Mouse (Mus musculus) left cerebral cortex, postnatal 25 days (tissue): ENCODE results near the gene 4930415O20Rik. TPM values are rescaled to one million over a fixed set of nuclear protein-coding genes. Genes with fewer than 3 reads are reported as not detected.
"Not testable (repeated sequence)": the region's sequence is repeated elsewhere in the genome, so short reads cannot be mapped to it uniquely, and the experiment has no call there.

Source experiments
- DNase-seq, 2 experiments: peaks; one replicate each; pipeline ENCODE4 v3.0.0; 2022; ENCODE audit warnings: low spot score in 2 of 2, mixed read lengths in 1 of 2
- intact Hi-C: fragments of 180-260 bp; cut with DNase I; formaldehyde crosslinking; loops from one replicate; pipeline ENCODE4 v1.15.1; 2025
- total RNA-seq, 2 experiments: library from RNA; stranded (reverse); gene quantifications; 2 replicates each; pipeline ENCODE4 v1.2.3; 2021

4930415O20Rik gene
- total RNA-seq, 2 experiments from 2014 or later, result not detected

DNA sequence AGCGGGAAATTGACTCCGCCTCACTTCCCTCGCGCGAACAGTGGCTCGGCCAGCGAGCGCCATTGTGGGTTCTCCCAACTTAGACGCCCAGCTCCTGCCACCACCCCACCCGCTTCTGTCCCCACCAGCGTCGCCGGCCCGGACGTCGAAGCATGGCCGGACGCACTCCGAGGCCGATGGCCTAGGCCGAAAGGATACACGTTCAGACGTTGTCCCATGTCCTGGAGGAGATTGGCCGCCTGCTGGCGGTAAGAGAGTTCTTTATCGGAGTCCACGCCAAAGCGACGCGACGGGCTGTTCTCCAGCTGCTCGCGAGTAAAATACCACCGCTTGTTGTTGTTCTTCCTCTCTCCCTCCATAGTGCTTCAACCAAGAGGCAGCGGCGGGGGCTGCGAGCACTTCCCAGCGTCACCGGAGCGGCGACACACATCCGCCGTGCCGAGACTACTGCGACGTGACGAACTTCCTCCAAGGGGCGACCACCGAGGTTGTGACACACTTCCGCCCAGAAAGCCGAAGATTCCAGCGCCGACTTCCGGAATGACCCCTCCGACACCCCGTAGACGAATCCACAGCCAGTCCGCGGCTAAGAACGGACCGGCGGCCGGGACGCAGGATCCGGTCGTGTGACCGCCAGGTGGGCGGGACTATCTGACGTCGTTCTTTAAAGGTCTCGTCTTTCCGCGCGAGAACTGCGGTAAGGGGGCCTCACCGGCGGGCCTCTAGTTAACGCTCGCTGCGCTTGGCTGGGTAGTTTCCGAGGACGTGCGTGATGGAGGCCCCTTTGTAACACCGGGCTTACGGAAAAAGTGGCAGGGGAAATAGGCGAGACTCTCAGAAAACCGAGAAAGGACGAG lies 3.3 kb upstream of the 4930415O20Rik start:
- intact Hi-C loops, result loop anchor here (5.0 kb wide), 1 partner anchor 35 kb away; the partner anchor contains the start of gene Kansl2
- DNase-seq, result peak; percentile 100

DNA sequence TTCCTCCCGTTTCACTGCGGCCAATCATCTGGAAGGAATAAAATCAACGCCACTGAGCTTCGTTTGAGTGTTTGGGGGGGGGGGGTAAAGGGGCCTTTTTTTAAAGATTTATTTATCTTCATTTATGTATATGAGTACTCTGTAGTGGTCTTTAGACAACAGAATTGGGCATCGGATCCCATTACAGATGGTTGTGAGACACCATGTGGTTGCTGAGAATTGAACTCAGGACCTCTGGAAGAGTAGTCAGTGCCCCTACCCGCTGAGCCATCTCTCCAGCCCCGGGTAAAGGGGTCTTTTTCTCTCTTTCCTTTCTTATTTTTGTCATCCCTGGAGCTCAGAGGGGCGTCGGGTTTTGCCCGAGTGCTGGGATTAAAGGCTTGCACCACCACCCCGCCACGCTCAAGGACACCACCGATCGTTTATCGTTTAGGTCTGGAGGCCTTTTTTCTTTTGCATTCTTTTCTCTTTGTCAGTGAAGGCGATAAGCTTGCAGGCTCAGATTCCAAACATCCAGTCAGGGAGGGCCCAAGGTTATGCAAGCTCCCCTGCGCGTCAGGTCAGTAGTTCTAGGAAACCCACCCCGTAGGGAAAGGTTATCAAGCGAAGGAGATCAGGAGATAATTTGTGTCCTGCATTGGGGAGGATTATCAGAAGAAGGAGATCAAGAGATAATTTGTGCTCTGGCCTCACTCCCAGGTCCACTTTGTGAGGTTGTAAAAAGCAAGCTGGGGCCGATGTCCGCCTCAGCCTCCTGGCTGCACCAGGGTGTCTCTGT lies 2.4 kb upstream of the 4930415O20Rik start:
- intact Hi-C loops, result loop anchor here (5.0 kb wide), 1 partner anchor 36 kb away; the partner anchor contains the start of gene Kansl2
- DNase-seq, result no peak

DNA sequence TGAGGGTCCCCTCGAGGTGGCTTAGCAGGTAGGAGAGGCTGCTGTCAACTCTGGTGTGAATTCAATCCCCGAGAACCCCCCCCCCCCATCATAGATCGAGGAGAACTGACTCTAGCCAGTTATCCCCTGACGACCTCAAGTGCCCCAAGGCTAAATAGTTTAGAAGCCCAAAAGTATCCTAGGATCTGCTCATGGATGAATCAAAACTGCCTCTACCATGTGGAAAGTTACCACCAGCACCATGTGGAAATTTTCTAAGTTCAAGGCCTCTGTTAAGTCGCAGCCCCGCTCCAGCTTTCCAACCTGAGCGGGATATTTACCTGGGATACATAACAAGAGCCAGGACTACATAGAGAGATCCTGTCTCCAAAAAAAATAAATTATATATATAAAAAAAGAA lies 1.6 kb upstream of the 4930415O20Rik start:
- DNase-seq, result no peak
- intact Hi-C loops, result loop anchor here (5.0 kb wide), 1 partner anchor 37 kb away; the partner anchor contains the start of gene Kansl2

DNA sequence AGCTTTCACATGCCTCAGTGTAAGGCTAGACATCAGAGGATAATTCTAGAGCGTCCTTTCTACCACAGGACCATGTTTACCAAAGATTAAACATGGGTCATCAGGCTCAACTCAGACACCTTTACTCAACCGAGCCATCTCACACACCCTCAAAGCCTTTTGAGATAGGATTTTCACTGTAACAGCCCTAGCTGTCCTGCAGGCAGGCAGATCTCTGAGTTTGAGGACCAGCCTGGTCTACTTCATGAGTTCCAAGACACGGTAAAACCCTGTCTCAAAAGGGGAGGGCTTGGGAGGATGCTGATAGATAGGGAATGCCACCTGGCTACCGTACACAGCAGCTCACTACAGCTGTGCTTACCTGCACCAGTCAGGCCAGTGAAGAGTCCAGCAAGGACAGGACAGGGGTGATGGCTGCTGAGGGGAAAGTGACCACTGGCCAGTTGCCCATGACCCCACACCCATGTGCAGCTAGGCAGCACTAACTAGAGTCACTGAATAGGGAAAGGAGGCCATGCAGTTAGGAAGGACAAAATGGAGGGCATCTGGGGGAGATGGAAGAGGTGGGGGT lies 924 bp upstream of the 4930415O20Rik start:
- intact Hi-C loops, result loop anchor here (5.0 to 10.0 kb wide), 2 partner anchors 38 to 225 kb away; partner anchors contain the start of gene Kansl2
- DNase-seq, result no peak

DNA sequence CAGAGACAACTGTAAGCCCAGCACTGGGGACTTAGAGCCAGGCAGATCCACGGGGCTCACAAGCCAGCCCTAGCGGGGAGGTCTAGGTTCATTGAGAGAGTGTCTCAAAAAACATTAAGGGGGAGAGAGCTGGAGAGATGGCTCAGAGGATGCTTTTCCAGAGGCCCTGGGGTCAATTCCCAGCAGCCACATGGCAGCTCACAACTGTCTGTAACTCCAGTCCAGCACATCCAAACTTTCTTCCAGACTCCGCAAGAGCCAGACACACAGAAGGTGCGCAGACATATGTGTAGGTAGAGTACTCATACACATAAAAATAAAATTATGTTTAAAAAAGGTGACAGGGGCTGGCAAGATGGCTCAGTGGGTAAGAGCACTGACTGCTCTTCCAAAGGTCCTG lies 2.5 kb downstream of the 4930415O20Rik start:
- no peak for DNase-seq
- intact Hi-C loops, result loop anchor here (10.0 kb wide), 1 partner anchor 222 kb away; no protein-coding TSS in a partner anchor

DNA sequence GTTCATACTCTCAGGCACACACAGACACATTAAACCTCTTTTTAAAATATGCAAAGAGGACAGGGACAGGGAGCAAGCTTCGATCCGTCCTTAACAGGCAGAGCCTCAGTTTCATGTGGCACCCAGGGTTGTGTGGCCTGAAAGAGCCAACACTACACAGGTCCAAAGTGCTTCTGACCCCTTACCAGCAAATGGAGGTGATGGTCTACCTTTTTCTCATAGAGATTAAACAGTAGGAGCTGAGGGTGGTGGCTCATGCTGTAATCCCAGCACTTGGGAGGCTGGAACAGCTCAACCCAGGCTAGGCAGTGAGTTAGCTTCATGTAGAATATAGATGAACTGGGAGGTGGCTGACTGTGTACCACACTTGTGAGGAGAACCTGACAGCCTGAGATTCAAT lies 8.5 kb downstream of the 4930415O20Rik start:
- DNase-seq, result no peak
- intact Hi-C loops, result loop anchor here (5.0 to 10.0 kb wide), 2 partner anchors 133 to 215 kb away; no protein-coding TSS in a partner anchor

DNA sequence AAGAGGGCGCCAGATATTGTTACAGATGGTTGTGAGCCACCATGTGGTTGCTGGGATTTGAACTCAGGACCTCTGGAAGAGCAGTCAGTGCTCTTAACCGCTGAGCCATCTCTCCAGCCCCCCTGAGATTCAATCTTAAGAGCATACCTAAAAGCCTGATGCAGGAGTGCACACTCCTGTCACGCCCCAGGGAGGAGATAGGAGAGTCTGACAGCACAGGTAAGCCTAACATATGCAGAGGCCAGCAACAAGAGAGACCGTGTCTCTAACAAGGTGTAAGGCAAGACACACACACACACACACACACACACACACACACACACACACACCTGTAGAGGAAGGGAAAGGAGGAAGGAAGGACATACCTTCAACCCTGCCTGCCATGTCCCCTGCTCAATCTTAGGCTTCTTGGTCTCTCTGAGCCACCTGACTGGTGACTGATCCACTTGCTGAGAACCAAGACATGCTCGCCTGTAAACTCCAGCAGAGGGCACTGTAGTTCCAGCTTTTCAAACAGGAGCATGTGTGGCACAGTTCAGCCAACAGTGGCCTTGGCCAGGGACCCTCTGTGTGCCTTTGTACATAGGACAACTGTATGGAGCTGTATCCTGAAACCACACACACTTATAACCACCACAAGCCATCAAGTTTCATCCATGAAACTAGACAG lies 9.1 kb downstream of the 4930415O20Rik start:
- intact Hi-C loops, result loop anchor here (1.0 to 10.0 kb wide), 3 partner anchors 37 to 215 kb away; no protein-coding TSS in a partner anchor
- DNase-seq, result peak; percentile 83 to 85

DNA sequence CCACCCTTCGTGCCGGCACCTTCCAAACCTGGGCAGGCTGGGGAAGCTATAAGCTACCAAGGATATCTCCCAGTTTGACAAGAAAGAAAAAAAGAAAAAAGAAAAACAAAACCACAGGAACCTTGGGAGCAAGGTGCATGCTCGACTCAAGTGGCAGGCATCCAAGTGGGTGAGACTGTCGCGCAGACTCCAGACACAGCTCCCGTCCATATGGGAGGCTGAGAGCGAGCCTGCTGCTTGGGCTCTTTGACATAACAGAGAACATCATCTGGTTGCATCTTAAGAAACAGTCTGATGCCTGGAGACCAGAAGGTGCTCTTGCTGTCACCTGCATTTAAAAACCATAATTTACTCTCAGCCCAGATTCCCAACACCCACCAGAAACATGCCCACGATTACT lies 11.6 kb downstream of the 4930415O20Rik start:
- peak in 1 of 2 experiments; percentile 34 for DNase-seq

DNA sequence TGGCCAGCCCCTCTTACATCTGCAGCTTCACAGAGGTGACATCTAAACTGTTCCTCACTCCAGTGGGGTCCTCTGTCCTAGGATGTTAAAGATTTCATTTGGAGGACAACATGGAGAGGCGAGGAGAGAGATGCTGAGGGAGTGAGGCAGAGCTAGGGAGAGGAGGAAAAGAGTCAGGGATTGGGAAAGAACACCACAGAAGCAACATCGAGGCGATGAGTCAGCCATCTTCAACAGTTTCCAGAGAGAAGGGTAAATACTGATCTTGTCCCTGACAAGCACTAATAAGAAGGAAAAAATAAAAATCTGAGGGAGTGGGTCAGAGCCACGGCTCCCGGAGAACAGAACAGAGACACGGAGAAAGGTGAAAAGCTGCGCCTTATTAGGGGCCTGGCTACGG lies 12.2 kb downstream of the 4930415O20Rik start:
- intact Hi-C loops, result no loop called here
- no peak for DNase-seq

More for the DNA sequence above, 11.6 kb downstream of the 4930415O20Rik start:
- intact Hi-C loops, result no loop called here

DNA sequence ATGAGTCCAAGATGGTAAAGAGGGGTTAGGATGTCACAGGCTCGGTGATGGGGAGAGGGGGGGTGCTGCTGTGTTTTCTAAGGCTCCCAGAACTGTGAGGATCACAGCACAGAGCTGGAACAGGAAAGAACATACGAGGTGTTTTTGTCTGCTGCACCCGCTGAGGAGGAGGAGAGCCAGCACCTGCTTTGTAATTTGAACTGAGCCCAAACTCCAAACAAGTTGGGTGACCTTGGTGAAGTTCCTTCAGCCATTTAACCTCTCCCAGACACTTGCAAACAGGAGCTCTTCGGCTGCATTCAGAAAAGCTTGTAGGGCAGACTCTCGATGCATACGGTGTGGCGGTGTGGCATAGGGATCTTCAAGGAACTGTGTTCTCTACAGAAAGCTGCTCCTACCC lies 14.6 kb downstream of the 4930415O20Rik start:
- DNase-seq, result no peak
- intact Hi-C loops, result no loop called here

DNA sequence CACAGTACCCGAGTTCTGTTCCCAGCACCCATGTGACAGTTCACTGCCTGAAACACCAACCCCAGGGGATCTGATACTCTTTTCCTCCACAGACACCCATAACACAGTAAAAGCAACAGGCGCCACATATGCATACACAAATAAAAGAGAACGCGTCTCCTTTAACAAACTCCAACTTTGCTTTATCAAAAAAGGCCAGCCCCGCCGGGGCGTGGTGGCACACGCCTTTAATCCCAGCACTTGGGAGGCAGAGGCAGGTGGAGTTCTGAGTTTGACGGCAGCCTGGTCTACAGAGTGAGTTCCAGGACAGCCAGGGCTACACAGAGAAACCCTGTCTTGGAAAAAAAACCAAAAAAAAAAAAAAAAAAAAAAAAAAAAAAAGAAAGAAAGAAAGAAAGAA lies 15.3 kb downstream of the 4930415O20Rik start:
- DNase-seq, intact Hi-C loops: not testable (repeated sequence)

DNA sequence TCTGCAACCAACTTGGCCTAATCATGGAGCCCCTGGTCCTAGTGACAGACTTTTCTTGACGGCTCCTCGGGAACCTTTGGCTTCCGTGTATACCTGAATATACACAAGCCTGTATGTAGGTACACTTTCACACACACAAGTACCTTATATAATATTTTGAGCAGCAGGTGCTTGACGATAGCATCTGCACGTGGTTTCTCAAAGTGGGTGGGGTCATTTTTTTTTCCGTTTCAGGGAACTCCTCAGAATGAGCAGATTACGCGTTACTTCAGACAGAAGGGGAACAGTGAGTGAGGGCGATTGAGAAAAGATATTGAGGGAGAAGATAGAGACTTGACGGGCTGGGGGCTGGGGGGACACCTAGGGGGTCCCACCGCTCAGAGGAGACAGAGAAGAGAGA lies 16.9 kb downstream of the 4930415O20Rik start:
- no peak for DNase-seq
- intact Hi-C loops, result no loop called here

DNA sequence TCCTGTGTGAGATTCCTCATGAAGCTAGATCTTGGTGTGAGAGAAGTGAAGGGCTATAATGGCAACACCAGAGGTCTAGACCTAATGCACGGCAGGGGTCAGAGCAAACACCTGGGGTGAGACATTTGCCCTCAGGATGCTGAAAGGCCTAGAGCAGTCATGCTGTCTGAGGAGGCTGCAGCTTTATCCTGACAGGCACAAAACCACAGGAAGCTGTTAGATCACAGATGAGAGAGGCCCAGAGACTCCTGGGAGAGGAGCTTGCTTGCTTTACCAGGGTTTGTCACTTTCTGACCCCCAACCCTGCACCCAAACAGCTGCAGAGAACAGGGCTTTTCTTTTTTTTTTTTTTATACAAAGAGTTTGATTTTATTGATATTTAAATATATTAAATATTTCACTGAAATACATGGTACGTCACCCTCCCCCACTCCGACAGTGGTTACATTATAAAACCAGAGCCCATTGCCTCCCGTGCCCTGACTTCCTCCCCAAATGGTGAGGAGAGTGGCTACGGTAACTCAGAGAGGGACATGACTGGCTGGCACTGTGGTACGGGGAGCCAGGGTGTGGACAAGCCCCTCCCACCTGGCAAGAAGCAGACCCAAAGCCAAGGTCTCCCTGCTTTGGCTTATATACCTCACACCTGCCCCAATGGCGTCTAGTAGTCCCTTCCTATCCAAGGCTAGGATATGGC lies 19.0 kb downstream of the 4930415O20Rik start:
- intact Hi-C loops, result no loop called here
- DNase-seq, result no peak

DNA sequence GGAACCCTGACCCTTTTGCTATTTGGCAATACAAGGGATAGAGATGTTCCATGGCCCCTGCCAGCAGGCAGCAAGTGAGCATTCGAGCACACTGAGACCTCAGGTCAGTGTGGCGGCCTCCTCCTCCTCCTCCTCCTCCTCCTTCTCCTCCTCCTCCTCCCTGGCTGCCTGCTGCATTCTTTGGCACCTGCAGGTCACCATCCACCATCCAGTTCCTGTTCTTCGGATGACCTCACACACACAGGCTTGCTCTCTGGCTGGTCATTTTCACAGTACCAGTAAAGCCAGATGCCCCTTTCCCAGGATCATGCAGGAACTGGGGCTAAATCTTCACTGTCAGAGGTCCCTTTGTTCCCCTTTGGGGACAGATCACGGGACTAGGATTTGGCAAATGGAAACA lies 20.6 kb downstream of the 4930415O20Rik start:
- intact Hi-C loops, result no loop called here
- DNase-seq, result no peak

DNA sequence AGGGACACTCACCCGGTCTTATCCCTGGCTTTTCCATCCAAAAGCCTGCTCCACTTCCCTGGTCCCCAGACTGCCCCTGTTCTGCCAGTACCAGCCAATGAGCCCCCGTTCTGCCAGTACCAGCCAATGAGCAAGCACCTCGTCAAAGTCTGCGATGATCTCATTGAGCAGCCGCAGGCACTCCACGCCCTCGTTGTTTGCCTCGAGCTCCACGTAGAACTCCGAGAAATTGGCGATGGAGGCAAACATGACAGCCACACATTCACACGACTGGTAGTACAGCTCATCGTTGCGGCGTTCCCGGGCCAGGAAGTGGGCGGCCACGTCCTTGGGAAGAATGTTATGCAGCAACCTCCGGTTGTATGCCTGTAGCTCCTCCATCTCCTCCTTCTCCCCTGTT lies 23.4 kb downstream of the 4930415O20Rik start:
- intact Hi-C loops, result no loop called here
- DNase-seq, result peak in 1 of 2 experiments; percentile 83

DNA sequence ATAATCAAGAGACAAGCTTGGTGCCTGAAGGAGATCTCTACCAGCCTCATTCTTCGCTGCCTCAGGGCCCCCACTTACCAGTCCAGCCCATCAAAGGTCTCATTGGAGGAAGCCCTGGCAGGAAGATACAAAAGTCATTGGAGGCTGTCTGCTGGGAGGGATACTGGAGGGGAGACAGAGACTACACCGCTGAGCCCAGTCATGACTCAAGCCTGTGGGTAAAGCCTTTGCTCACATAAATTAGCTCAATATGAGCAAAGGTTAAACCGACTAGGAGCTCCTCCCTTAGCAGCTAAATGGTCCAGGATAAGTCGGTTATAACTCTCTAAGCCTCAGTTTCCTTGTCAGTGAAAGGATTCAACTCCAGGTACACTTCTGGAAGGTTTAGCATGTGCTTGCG lies 24.2 kb downstream of the 4930415O20Rik start:
- DNase-seq, result no peak
- intact Hi-C loops, result no loop called here

DNA sequence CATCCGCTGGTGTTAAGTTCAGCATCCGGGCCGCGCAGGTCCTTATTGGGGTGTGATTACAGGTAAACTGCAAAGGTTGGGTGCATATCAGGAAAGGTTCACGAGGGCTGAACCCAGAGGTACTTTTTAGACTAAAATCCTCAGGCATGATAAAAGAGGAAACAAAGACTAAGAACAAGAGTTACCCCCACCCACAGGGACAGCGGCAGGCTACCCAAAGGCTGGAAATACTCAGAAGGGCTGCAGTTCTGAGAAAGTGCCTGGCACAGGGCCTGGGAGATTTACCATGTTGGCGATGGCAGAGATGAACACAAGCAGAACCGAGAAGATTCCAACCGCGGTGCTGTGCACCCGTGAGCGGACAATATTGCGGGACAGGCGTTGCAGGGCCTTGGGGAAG lies 25.8 kb downstream of the 4930415O20Rik start:
- intact Hi-C loops, result no loop called here
- DNase-seq, result no peak

DNA sequence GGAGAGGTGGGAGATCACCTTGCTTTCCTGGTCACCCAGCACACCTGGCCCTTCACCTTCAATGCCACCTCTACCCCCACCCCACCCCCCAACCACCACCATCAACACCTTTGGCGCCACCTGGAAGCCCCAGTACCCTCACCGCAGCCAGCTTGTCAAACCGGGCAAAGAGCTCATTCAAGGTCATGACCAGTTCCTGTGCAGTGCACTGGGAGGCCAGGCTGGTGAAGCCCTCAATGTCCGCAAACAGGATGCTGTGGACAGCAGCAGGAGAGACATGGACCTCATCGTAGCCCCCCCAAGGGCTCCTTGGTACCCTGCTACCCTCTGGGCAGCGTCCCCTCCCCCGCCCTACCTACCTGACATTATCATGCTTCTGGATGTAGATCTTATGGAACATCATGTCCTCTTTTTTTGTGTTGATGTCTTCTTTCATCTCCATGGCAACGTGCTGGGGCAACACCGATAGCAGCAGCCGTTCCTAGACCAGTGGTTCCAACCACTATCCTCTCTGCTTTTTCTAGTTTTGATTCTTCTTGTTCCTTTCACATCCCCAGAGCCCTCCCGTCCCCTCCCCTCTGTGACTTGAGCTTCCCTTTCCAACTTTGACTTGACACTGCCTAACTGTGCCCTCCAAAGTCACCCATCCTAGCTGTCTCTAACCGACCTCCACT lies 29.4 kb downstream of the 4930415O20Rik start:
- intact Hi-C loops, result no loop called here
- no peak for DNase-seq
